In the genomic region with DNA sequence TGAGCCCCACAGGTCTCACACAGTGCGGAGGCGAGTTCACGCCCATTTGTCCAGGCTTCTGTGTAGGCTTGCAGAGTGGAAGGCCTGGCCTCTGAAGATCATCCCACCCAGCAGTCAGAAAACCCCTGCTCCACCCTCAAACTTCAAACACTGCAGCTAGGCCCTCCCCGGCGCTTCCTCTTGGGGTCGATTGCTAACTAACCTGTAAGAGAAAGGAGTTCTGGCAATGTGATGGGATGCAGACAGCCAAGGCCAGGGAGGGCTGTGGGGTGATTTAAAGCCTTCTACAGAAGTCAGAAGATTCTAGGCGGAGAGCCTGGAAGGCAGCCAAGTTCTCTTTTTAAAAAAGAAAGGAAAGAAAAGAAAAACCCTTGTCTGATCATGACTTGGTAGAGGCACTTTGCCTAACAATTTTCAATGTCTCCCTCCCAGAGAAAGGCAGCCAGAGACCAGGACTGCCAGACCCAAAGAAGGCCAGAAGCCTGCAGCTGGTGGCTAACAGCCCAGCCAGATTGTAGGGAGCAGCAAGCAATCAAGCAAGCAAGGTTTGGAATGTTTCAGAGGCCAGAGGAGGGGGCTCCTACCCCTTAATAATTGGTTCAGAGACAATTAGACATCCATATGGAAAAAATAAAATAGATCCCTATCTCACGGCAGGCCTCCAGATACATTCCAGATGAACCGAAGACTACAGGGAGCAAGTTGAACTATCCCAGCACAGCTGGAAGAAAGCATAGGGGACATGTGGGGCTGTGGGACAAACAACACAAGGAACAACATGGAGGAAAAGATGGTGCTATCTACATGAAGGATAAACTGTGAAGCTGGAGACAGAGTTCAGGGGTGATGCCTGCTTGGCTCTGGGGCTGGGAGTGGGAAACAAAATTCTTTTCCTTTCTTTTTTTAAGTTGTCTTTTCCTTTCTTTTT, we compare ENCODE assay signal across 9 mouse cellular contexts. TPM values are rescaled to one million over a fixed set of nuclear protein-coding genes. Genes with fewer than 3 reads are reported as not detected.
DNase-seq lines count a peak whose midpoint lies in the region; ATAC-seq lines count a peak whose summit lies in the region.
"Had no signal": no experiment of that assay in that cellular context is flagged by ENCODE, and none has a peak within 500 bp of the region (broad histone marks: within the 10 kb centered on the region; RNA-seq: fewer than 3 reads in every experiment).

No protein-coding gene starts in this region.

- peak overlapping the region; percentile 87 for H3K27ac ChIP-seq in kidney, embryonic 15.5 days
- H3K27ac ChIP-seq in limb, embryonic 13.5 days: peak overlapping the region; percentile 80

- no peak for DNase-seq in kidney, adult 9 months
- DNase-seq in ZHBTc4 (ENCODE audit: low read depth, low spot score): peak; percentile 74
- peak; percentile 57 for DNase-seq in gastrocnemius, adult 18-20 months (ENCODE audit: low spot score)
- no peak for DNase-seq in thymus, postnatal 4 days
- DNase-seq in B cell, adult 2 months: no peak

- no peaks in the 10 kb centered on the region for H3K36me3 ChIP-seq in kidney, embryonic 15.5 days
- no peaks in the 10 kb centered on the region for H3K36me3 ChIP-seq in limb, embryonic 13.5 days

- H3K9me3 ChIP-seq in kidney, embryonic 15.5 days (replicated peaks): no peaks in the 10 kb centered on the region
- H3K9me3 ChIP-seq in limb, embryonic 13.5 days: no peaks in the 10 kb centered on the region

- H3K4me2 ChIP-seq in kidney, embryonic 15.5 days: 0 out of 2 replicates have a peak overlapping the region, but pooled peaks have one; percentile 2
- peak overlapping the region; percentile 7; the same call in 1 of the 2 replicates for H3K4me2 ChIP-seq in limb, embryonic 13.5 days (replicated peaks)

- H3K4me3 ChIP-seq in kidney, embryonic 15.5 days (replicated peaks): no peak overlapping the region
- no peak overlapping the region for H3K4me3 ChIP-seq in limb, embryonic 13.5 days

- H3K9ac ChIP-seq in kidney, embryonic 15.5 days: no peak overlapping the region
- peak overlapping the region; percentile 19; the same call in 1 of the 2 replicates for H3K9ac ChIP-seq in limb, embryonic 13.5 days

- ATAC-seq in kidney, embryonic 15.5 days (replicated peaks; ENCODE audit: low FRiP score): peak; percentile 83; the same call in 1 of the 2 replicates
- ATAC-seq in limb, embryonic 13.5 days (ENCODE audit: low FRiP score, low read depth): peak; percentile 54
- ATAC-seq in cerebellum, adult (ENCODE audit: insufficient number of reproducible peaks, low FRiP score, low TSS enrichment): no peak

- WGBS in kidney, embryonic 15.5 days: 25% methylated on average over 9 of the region's 9 CpGs
- 11% methylated on average over 9 of the region's 9 CpGs for WGBS in limb, embryonic 13.5 days

- peaks cover 20% of the 10 kb centered on the region for H3K4me1 ChIP-seq in kidney, embryonic 15.5 days
- peaks cover 21% of the 10 kb centered on the region for H3K4me1 ChIP-seq in limb, embryonic 13.5 days

- no peaks in the 10 kb centered on the region for H3K27me3 ChIP-seq in kidney, embryonic 15.5 days
- H3K27me3 ChIP-seq in limb, embryonic 13.5 days: no peaks in the 10 kb centered on the region

RNA-seq across cellular contexts. Expression of a gene that starts 6.3 kb away (rescaled TPM):
- 3.8 and 4.2 TPM in 2 replicates for polyA plus RNA-seq in kidney, embryonic 15.5 days (2015; fragmentation: Nextera tagmentation; extraction: Ambion mirVana)
- total RNA-seq in gastrocnemius, adult 18-20 months (2021): 1 to 10 TPM; 2.7 to 3.3 TPM
- polyA plus RNA-seq in limb, embryonic 13.5 days (2015; fragmentation: Nextera tagmentation; extraction: Ambion mirVana): 7.3 and 7.4 TPM in 2 replicates

RNA-seq across cellular contexts. Expression of a gene that starts 20.9 kb away (rescaled TPM):
- 1.9 and 2.0 TPM in 2 replicates for polyA plus RNA-seq in kidney, embryonic 15.5 days (2015; fragmentation: Nextera tagmentation; extraction: Ambion mirVana)
- total RNA-seq in gastrocnemius, adult 18-20 months (2021): 1 to 10 TPM in 1 of 2 experiments, under 1 TPM in 1; 0.82 to 1.2 TPM
- polyA plus RNA-seq in limb, embryonic 13.5 days (2015; fragmentation: Nextera tagmentation; extraction: Ambion mirVana): 0.27 and 0.46 TPM in 2 replicates

RNA-seq across cellular contexts. Expression of a gene that starts 21.7 kb away (rescaled TPM):
- 17.0 and 18.6 TPM in 2 replicates for polyA plus RNA-seq in kidney, embryonic 15.5 days (2015; fragmentation: Nextera tagmentation; extraction: Ambion mirVana)
- total RNA-seq in gastrocnemius, adult 18-20 months (2021): 10 to 100 TPM; 19.4 to 24.2 TPM
- polyA plus RNA-seq in limb, embryonic 13.5 days (2015; fragmentation: Nextera tagmentation; extraction: Ambion mirVana): 6.6 and 7.3 TPM in 2 replicates

RNA-seq across cellular contexts. Expression of a gene that starts 25.8 kb away (rescaled TPM):
- 0.78 and 0.82 TPM in 2 replicates for polyA plus RNA-seq in kidney, embryonic 15.5 days (2015; fragmentation: Nextera tagmentation; extraction: Ambion mirVana)
- total RNA-seq in gastrocnemius, adult 18-20 months (2021): not detected
- polyA plus RNA-seq in limb, embryonic 13.5 days (2015; fragmentation: Nextera tagmentation; extraction: Ambion mirVana): 0.10 TPM in 1 of 2 replicates, not detected in the other
- total RNA-seq: gastrocnemius, postnatal 36 days had no signal

RNA-seq across cellular contexts. Expression of a gene that starts 29.7 kb away (rescaled TPM):
- 86.3 and 99.6 TPM in 2 replicates for polyA plus RNA-seq in kidney, embryonic 15.5 days (2015; fragmentation: Nextera tagmentation; extraction: Ambion mirVana)
- total RNA-seq in gastrocnemius, adult 18-20 months (2021): 10 to 100 TPM; 24.7 to 26.2 TPM
- 70.5 and 71.1 TPM in 2 replicates for polyA plus RNA-seq in limb, embryonic 13.5 days (2015; fragmentation: Nextera tagmentation; extraction: Ambion mirVana)

Comparison
In these comparisons a context has a peak if more than half of its experiments do, and no peak if none do; other contexts are left out.
1. DNase-seq: peak in ZHBTc4 (single experiment) and gastrocnemius, adult 18-20 months (single experiment); none in kidney, adult 9 months (single experiment), thymus, postnatal 4 days (single experiment) and B cell, adult 2 months (0 of 2).